Mouse (Mus musculus): ENCODE data around the gene Eps15.

DNA sequence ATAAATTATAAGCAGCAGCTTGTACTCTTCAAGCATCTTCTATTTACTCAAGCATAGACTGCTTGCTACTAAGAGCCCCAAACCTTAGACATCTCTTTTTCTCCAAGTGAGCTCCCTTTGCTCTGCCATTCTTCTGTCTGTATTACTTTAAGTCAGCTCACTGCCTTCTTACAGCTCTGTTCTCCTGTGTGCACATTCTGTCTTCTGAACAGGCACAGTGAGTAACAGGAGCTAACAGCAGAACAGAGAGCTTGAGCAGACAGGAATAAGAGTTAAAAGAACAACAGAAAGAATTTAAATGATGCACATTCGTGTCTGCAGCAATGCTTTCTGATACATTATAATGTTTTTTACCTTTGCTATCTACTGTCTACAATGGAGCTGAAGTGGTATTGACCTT is 61.2 kb downstream of the Eps15 start:
- TF ChIP-seq GATA1 (IDR thresholded peaks at IDR 0.05; ENCODE audit: borderline replicate concordance, low read length) (no peak), FLI1 (IDR thresholded peaks at IDR 0.05; ENCODE audit: low read length) (no peak)
